Mouse (Mus musculus): ENCODE results near the gene Prr18.
"Not testable (repeated sequence)": the region's sequence is repeated elsewhere in the genome, so short reads cannot be mapped to it uniquely, and the experiment has no call there.

Prr18 gene

GRCm38 (mm10) chr17:8337159-8337558, at the start of gene Prr18:
Gene Prr18 (plus strand): TSS chr17:8337459.
- not testable (repeated sequence) for DNase-seq (ENCODE audit: low spot score)

GRCm38 (mm10) chr17:8289993-8290679, 47.1 kb upstream of the Prr18 start:
- DNase-seq (ENCODE audit: low spot score): no peak

GRCm38 (mm10) chr17:8290736-8291135, 46.5 kb upstream of the Prr18 start:
- no peak for DNase-seq (ENCODE audit: low spot score)

GRCm38 (mm10) chr17:8295825-8296224, 41.4 kb upstream of the Prr18 start:
- DNase-seq (ENCODE audit: low spot score): no peak

- DNase-seq (ENCODE audit: low spot score): no peak
Observed at GRCm38 (mm10) chr17:8296313-8296844, 40.9 kb upstream of the Prr18 start.

- no peak for DNase-seq (ENCODE audit: low spot score)
Observed at GRCm38 (mm10) chr17:8297746-8298145, 39.5 kb upstream of the Prr18 start.

GRCm38 (mm10) chr17:8298281-8298680, 39.0 kb upstream of the Prr18 start:
- DNase-seq (ENCODE audit: low spot score): no peak

- DNase-seq (ENCODE audit: low spot score): no peak
Observed at GRCm38 (mm10) chr17:8299524-8299923, 37.7 kb upstream of the Prr18 start.

- no peak for DNase-seq (ENCODE audit: low spot score)
Observed at GRCm38 (mm10) chr17:8301515-8301914, 35.7 kb upstream of the Prr18 start.

- no peak for DNase-seq (ENCODE audit: low spot score)
Observed at GRCm38 (mm10) chr17:8302772-8303438, 34.4 kb upstream of the Prr18 start.

- DNase-seq (ENCODE audit: low spot score): no peak
Observed at GRCm38 (mm10) chr17:8303671-8304070, 33.6 kb upstream of the Prr18 start.

GRCm38 (mm10) chr17:8305801-8306200, 31.5 kb upstream of the Prr18 start:
- no peak for DNase-seq (ENCODE audit: low spot score)

GRCm38 (mm10) chr17:8310838-8311614, 26.2 kb upstream of the Prr18 start, which contains the start of gene Sft2d1:
Gene Sft2d1 (plus strand): TSS chr17:8311102.
- DNase-seq (ENCODE audit: low spot score): peak; percentile 84

- no peak for DNase-seq (ENCODE audit: low spot score)
Observed at GRCm38 (mm10) chr17:8311751-8312150, 25.5 kb upstream of the Prr18 start.

- no peak for DNase-seq (ENCODE audit: low spot score)
Observed at GRCm38 (mm10) chr17:8313976-8314375, 23.3 kb upstream of the Prr18 start.

- no peak for DNase-seq (ENCODE audit: low spot score)
Observed at GRCm38 (mm10) chr17:8316251-8316650, 21.0 kb upstream of the Prr18 start.

- DNase-seq (ENCODE audit: low spot score): not testable (repeated sequence)
Observed at GRCm38 (mm10) chr17:8326877-8327276, 10.4 kb upstream of the Prr18 start.

- DNase-seq (ENCODE audit: low spot score): peak; percentile 20
Observed at GRCm38 (mm10) chr17:8328511-8329174, 8.6 kb upstream of the Prr18 start.

GRCm38 (mm10) chr17:8330602-8331001, 6.7 kb upstream of the Prr18 start:
- DNase-seq (ENCODE audit: low spot score): no peak

GRCm38 (mm10) chr17:8339666-8340374, 2.6 kb downstream of the Prr18 start:
- no peak for DNase-seq (ENCODE audit: low spot score)

Measured in spleen, adult 12 weeks (tissue).